Mouse (Mus musculus) lung, adult 2 months (tissue): ENCODE measurements around the gene Galk1.

Experiments used
- CTCF ChIP-seq: fragments of 200-500 bp; IDR thresholded peaks from 2 replicates; pipeline ENCODE4 v1.5.1; 2011; ENCODE audit warnings: mild to moderate bottlenecking, low read length, control low read depth; ENCODE audit not compliant: insufficient read depth
- POLR2A ChIP-seq: fragments of 200-500 bp; IDR thresholded peaks from 2 replicates; pipeline ENCODE4 v1.6.1; 2011; ENCODE audit warnings: low read depth, mild to moderate bottlenecking, control low read depth, low read length, borderline replicate concordance; ENCODE audit errors: extremely low read depth

DNA sequence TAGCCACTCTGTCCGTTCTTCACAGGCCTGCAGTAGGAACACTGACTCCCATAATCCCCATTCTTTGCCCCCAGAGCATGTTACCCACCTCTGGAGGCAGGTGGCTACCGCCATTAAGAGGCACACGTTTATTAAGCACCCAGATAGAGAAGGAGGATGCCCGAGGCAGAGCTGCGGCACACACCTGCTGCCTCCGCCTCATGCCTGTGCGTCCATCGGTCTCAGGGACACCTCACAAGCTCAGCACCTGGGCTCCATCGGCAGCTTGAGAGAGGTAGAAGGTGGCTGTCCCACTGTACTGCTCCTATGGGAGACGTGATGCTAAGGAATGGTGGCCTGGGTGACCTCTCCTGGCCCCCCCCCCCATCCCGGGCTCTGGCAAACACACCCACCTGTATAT is 4.1 kb downstream of the Galk1 start:
- TF ChIP-seq CTCF = no peak
- TF ChIP-seq POLR2A = no peak
